Comparison of ENCODE assay signal across 25 mouse cellular contexts in the genomic region with DNA sequence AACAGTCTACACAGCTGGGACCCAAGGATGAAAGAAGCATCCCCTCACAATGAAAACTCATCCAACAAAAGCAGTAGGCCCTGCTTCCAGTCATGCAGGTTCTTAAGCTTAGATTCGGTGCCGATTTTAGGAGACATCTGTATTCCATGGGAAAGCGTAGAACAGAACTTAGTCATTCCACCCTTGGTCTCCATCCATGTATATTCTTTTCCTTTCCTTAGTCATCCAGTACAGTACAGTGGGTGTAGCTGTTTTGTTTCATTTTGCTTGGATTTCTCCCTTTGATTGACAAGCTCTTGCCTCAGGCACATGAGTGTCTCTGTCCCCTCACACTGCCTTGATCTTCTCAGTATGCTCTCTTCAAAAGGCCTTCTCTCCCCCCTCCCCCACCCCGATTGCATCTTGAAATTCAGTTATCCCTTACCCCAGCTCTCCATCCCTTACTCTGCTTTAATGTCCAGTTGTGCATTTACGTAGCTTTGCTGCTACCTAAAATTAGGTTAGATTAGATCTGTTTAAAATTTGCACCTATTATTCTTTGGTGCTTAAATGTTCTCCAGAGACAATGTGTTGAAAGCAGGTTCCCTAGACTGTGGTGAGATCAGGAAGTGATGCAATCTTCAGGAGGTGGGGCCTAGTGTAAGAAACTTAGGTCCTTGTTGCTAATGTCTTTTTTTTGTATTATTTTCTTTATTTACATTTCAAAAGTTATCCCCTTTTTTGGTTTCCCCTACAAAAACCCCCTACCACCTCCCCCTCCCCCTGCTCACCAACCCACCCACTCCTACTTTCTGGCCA.
DNase-seq lines count a peak whose midpoint lies in the region; ATAC-seq lines count a peak whose summit lies in the region.
"Had no signal": no experiment of that assay in that cellular context is flagged by ENCODE, and none has a peak within 500 bp of the region (broad histone marks: within the 10 kb centered on the region; RNA-seq: fewer than 3 reads in every experiment).

No protein-coding gene starts in this region.

- DNase-seq in lung, postnatal 36 days, result peak; percentile 3
- no peak for DNase-seq in lung, postnatal 10 days
- DNase-seq in 416B (ENCODE audit: low read depth) (peak; percentile 39), NIH3T3 (ENCODE audit: low read depth) (peak; percentile 46)
- no peak for DNase-seq in gastrocnemius, adult 8-10 months (ENCODE audit: low spot score in 2 of 2)
- DNase-seq in heart, adult 8-10 months (ENCODE audit: low spot score), result no peak
- no peak for DNase-seq in left cerebral cortex, adult 11 months (ENCODE audit: low spot score)
- DNase-seq: adrenal gland, postnatal 25 days; cerebellum, adult 2 months; cerebellum, postnatal 14 days; forebrain, postnatal 0 days; gastrocnemius, postnatal 36 days; heart, adult 2 months; heart, postnatal 10 days; kidney, adult 18-20 months; kidney, postnatal 25 days; left cerebral cortex, postnatal 4 days; liver, embryonic 13.5 days; lung, adult 18-20 months; right cerebral cortex, adult 18-20 months; spleen, adult 18-20 months; thymus, postnatal 36 days had no signal

- ATAC-seq in megakaryocyte, adult 5-6 weeks (ENCODE audit: poor library complexity, severe bottlenecking), result peak; percentile 52; the same call in 1 of the 2 replicates
- ATAC-seq: forebrain, postnatal 0 days; inflammation-experienced regulatory T-cells, adult 6 months; lung, postnatal 0 days had no signal

Comparison
In these comparisons a context has a peak if more than half of its experiments do, and no peak if none do; other contexts are left out.
1. DNase-seq: peak in lung, postnatal 36 days (single experiment), 416B (single experiment) and NIH3T3 (single experiment); none in lung, postnatal 10 days (single experiment), gastrocnemius, adult 8-10 months (0 of 2), heart, adult 8-10 months (single experiment) and left cerebral cortex, adult 11 months (single experiment).